Mouse (Mus musculus): Measurements from ENCODE around the gene Cep290.

- TF ChIP-seq CTCF (IDR thresholded peaks at IDR 0.05; ENCODE audit: low read depth) (peak; percentile 34; the same call in 1 of the 2 replicates), EP300 (IDR thresholded peaks at IDR 0.05; ENCODE audit: low read depth) (no peak)
Observed at GRCm38 (mm10) chr10:100475040-100475439, 12.3 kb upstream of the Cep290 start.
